Mouse (Mus musculus): ENCODE results near the gene Gatad2a.

The Gatad2a gene

DNA sequence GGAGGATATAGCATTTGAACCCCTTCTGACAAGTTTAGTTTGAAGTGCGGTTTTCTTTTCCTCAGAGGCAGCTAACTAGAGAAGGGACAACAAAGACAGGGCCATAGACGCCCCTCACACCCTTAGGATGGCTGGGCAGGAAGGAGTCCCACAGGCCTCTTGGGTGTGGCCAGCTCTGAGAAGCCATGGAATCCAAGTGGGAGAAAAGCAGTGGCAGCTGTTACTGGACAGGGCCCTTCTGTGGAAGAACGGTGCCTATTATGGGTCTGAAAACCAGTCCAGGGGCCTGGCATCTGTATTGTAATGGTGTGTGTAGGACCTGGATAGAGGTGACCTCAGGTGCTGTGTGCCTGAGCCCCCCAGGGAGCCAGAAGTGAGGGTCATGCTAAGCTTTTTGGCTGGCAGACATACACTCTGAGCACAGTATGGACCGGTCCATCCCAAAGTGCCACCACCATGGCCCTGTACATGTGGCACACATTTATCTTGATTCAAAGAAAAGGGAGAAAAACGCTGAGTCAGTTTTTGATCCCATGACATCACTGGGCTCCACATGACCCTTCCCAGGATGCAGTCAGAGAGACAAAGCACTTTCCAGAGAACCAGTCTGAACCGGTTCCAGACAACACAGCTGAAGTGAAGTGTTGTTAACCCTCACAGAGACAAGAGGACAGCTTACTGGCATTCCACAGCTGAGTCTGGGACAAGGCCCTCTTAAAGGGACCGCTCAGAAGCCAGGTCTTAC is 60.0 kb downstream of the Gatad2a start:
- DNase-seq (ENCODE audit: low spot score) = no peak

DNA sequence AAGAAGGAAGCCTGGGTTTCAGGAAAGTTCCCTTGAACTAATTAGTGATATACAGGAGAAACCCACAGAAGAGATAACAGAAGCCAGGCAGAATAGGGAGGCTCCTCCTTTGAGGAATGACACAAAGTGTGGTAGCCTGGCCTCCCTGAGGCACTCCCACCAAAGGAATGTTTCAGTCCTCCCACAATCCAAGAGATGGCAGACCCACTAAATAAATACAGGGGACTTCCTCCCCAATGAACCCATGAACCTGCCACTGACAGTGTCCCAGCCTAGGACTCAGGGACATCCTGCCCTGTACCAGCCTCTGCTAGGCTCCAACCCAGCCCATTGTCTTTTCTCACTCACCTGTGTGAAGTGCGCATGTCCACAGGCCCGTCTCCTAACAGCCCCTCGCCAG is 60.8 kb downstream of the Gatad2a start:
- DNase-seq (ENCODE audit: low spot score) = no peak

GRCm38 (mm10) chr8:69934582-69934981 is 61.6 kb downstream of the Gatad2a start:
- DNase-seq (ENCODE audit: low spot score) = no peak

DNA sequence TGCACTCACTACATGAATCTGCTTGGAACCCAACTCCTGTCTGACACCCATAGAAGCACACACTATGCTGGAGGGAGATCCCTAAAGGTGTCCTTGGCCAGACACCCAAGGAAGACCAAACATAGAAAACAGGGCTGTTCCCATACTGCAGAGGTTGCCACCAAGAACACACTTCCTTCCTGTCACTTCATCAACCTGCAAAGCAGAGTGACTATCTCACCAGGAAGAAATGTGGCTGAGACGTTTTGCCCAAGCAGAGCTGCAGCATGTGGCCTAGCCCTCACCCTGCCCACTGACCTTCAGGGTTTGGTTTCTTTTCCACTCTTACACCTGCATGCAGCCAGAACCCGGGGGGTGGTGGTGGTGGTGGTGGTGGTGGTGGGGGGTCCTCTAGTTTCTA is 62.4 kb downstream of the Gatad2a start:
- DNase-seq (ENCODE audit: low spot score) = no peak

DNA sequence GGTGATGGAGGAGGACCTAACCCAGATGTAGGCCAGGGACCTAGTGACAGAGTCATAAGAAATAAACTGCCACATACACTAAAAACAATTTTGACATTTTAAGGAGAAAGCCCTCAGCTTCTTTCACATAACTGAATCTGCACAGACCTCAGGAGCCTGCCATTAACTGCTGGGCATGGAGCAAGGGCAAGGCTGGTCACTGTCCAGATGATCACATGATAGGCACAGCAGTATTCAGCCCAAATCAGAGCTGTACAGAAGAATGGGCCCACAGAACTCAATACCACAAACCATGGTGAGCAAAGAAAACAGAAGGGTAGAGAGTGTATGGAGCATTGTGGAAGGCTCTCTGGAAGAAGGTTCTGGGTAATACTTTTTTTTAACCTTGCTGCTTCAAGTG is 69.3 kb downstream of the Gatad2a start:
- DNase-seq (ENCODE audit: low spot score) = no peak

DNA sequence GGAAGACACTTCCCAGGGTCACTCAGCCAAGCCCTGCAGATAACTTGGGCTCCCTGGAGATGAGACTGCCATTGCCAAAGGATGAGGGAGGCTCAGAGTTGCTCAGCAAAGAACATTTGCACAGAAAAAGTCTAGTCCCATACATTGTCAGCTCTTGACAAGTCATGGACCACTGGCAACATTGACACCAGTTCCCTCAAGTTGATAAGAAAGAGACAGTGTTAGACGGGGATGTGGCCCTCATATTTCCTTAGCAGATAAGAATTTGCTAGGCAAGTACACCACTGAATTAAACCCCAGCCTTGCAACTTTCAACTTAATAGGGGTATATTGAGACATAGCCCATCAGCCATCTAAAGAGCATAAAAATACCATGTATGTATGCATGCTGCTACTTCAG is 72.2 kb downstream of the Gatad2a start:
- no peak for DNase-seq (ENCODE audit: low spot score)

GRCm38 (mm10) chr8:69921141-69921540 is 75.0 kb downstream of the Gatad2a start:
- no peak for DNase-seq (ENCODE audit: low spot score)

DNA sequence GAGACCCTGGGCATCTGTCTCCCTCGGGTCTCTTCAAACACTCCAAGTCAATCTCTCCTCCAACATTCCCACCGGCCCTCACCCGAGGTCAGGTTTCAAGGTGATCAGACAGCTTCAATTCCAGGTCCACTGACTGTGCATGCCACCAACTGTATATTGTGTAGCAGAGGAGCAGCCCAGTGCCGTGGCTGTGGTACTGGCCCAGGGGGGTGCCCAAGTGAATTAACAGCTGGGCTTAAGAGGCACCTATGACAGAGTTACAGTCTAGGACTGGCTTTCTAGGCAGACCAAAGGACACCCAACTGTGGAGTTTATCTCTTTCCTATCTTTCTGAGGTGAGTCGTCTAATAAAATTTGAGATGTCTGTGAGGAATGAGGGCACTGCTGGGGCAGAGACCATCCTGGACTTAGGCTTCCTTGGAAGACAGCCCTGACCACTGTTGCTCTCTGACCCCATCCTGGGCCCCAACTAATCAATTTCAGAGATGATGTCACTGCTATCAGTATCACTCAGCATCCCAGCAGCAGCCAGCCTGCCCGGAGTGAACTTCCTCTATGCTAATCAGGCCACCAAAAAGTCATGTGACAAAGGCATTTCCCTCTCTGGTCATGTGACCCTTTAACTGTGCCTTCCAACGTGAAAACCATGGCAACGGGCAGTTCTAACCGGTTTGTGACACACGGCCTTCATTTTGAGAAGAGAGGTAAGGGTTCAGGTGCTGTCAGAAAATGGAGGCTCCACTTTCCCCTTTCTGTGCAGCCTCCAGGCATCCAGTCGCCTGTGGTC is 76.1 kb downstream of the Gatad2a start:
- no peak for DNase-seq (ENCODE audit: low spot score)

- peak; percentile 25 for DNase-seq (ENCODE audit: low spot score)
These were observed 77.2 kb downstream of the Gatad2a start for GRCm38 (mm10) chr8:69919010-69919409.

GRCm38 (mm10) chr8:69918506-69918905 is 77.7 kb downstream of the Gatad2a start:
- DNase-seq (ENCODE audit: low spot score) = no peak

- no peak for DNase-seq (ENCODE audit: low spot score)
These were observed 80.4 kb downstream of the Gatad2a start for GRCm38 (mm10) chr8:69915748-69916147.

DNA sequence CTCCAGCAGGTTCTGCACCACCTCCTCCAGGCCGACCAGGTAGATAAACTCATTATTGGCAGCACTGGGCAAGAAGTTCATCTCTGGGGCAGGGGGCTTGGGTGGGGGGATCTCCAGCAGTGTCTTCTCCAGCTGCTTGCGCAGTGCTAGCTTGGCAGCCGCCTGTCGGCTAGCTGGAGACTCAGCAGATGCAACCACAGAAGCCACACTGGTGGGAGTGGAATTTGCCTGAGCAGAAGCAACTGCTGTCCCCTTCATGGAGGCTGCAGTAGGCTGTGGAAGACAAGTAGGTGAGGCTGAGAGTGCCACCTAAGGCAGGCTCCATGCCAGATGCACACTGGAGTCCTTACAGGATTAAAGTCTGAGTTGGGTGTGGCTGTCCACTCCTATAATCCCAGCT is 81.7 kb downstream of the Gatad2a start:
- DNase-seq (ENCODE audit: low spot score) = no peak

- DNase-seq (ENCODE audit: low spot score) = no peak
These were observed 83.6 kb downstream of the Gatad2a start for GRCm38 (mm10) chr8:69912478-69913074.

DNA sequence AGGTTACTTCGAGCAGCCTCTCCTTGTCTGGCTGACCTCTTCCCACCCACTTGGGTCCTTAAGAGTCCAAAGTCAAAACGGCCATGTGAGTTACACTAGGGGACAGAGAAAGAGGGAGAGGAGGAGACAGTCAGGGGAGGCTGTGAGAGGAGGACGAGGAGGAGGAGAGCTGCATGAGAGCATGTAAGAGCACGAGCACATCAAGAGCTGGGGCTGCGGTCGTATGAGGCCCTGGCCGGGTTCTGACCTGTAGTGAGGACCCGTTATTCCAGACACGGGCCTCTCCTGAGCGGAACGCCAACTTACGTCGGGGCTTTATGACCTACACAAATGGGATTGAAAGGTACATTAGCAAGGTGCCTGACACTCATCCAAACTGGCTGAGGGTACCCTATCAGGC is 84.3 kb downstream of the Gatad2a start:
- no peak for DNase-seq (ENCODE audit: low spot score)

DNA sequence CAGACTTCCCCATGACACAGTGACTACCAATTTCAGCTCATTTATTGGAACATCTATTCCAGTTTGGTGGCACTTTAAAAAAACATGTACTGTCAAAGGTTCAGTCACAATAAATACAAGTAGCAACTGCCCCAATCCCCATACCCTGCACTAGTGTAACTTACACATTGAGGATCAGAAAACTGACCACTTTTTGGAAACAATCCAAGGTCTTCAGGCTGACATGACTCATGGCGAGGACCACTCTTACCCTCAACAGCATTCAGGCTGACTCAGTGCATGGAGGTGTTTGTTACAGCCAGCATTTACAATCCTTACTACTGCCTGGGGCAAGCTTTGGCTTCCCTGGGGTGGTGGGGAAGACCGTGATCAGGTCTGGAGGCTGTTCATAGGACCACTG is 89.1 kb downstream of the Gatad2a start:
- DNase-seq (ENCODE audit: low spot score) = no peak

GRCm38 (mm10) chr8:69906260-69906659 is 89.9 kb downstream of the Gatad2a start:
- DNase-seq (ENCODE audit: low spot score) = no peak

DNA sequence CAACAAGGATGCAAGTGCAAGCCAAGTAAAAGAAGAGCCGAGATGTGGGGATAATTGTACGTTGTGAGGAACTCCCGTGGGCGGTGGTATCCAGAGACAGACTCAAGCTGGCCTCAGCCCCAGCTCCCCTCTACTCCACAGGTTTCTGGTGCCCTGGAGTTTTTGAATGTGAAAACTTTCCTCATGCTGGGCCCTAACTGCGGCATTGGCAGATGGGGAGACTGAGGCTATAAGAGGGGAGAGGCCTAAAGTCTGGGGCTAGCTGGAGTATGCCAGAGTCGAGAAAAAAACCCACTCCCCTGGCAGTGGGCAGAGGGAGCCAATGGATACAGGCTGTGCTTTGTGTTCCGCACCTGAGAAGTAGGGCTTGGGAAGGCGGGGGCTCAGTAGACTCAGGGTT is 92.1 kb downstream of the Gatad2a start:
- DNase-seq (ENCODE audit: low spot score) = no peak

- DNase-seq (ENCODE audit: low spot score) = peak; percentile 99
These were observed 93.1 kb downstream of the Gatad2a start for GRCm38 (mm10) chr8:69903063-69903542.

GRCm38 (mm10) chr8:69902163-69903062 is 93.8 kb downstream of the Gatad2a start, which contains the start of the genes Tssk6, Ndufa13 and Yjefn3:
TSS of gene Tssk6 (plus strand) at chr8:69902184.
TSS of gene Ndufa13 (minus strand) at chr8:69902558.
TSS of gene Yjefn3 (minus strand) at chr8:69902712.
- DNase-seq (ENCODE audit: low spot score) = peak; percentile 51

GRCm38 (mm10) chr8:69901484-69902162 is 94.6 kb downstream of the Gatad2a start:
- peak; percentile 96 for DNase-seq (ENCODE audit: low spot score)

DNA sequence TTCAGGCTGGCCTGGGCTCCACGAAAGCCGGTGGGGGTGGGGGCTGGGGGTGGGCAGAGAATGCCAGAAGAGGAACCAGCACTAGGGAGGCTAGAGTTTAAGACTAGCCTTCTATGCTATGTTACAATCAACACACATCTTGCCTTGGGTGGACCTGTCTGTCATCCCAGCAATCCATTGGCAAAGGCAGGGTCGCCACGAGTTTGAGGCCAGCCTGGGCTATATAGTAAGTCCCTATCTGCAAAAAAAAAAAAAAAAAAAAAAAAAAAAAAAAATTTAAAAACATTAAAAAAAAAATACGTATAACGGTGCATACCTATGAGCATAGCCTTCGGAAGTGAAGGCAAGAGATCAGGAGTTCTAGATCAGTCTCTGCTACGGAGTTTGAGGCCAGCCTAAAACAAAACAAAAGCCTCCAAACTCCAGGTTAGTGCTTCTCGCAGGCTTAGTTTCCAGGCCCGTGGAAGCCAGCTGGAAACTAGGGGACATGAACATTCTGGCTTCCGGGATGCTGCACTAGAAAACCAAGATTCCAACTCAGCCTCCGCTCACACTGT is 95.2 kb downstream of the Gatad2a start:
- DNase-seq (ENCODE audit: low spot score) = no peak

All from ovary, postnatal 36 days (tissue).